Mouse (Mus musculus) heart, embryonic 12.5 days (tissue): Measurements from ENCODE around the gene Card11. TPM values are rescaled to one million over a fixed set of nuclear protein-coding genes. Genes with fewer than 3 reads are reported as not detected.

Experiments
- ATAC-seq: fragments of 200-750 bp; cut with Nextera tagmentation; 2 replicates; pipeline ENCODE4 v1.8.0; 2017; ENCODE audit warnings: moderate TSS enrichment, moderate library complexity; ENCODE audit not compliant: insufficient number of reproducible peaks, low FRiP score
- H3K27ac ChIP-seq: fragments of 300-500 bp; sonication (generic); 2 replicates; pipeline ENCODE4 v1.5.1; 2016; ENCODE audit warnings: mild to moderate bottlenecking, moderate library complexity; ENCODE audit not compliant: poor library complexity, severe bottlenecking
- H3K27me3 ChIP-seq: fragments of 300-500 bp; sonication (generic); replicated peaks from 2 replicates; pipeline ENCODE4 v1.6.1; 2016; ENCODE audit warnings: mild to moderate bottlenecking, moderate library complexity
- H3K36me3 ChIP-seq: fragments of 300-500 bp; sonication (generic); 2 replicates; pipeline ENCODE4 v1.6.1; 2016; ENCODE audit warnings: mild to moderate bottlenecking, moderate library complexity
- H3K4me1 ChIP-seq: fragments of 300-500 bp; sonication (generic); replicated peaks from 2 replicates; pipeline ENCODE4 v1.6.1; 2016; ENCODE audit warnings: mild to moderate bottlenecking
- H3K4me2 ChIP-seq: fragments of 300-500 bp; sonication (generic); 2 replicates; pipeline ENCODE4 v1.6.1; 2016; ENCODE audit warnings: mild to moderate bottlenecking, moderate library complexity
- H3K4me3 ChIP-seq: fragments of 300-500 bp; sonication (generic); 2 replicates; pipeline ENCODE4 v1.5.1; 2016; ENCODE audit warnings: mild to moderate bottlenecking
- H3K9ac ChIP-seq: fragments of 300-500 bp; sonication (generic); 2 replicates; pipeline ENCODE4 v1.6.1; 2016; ENCODE audit warnings: mild to moderate bottlenecking, moderate library complexity
- H3K9me3 ChIP-seq: fragments of 300-500 bp; sonication (generic); replicated peaks from 2 replicates; pipeline ENCODE4 v1.6.1; 2016; ENCODE audit warnings: mild to moderate bottlenecking, moderate library complexity
- WGBS: fragments of 180-500 bp; shearing (Covaris S2); methylation state at CpG from one replicate; pipeline ENCODE4 v1.1.7; 2016; 5-methylcytosine and 5-hydroxymethylcytosine counted together
- polyA plus RNA-seq: library from polyadenylated mRNA; unstranded; fragments of >200 nt; fragmentation: Nextera tagmentation; extraction: Ambion mirVana; gene quantifications from 2 replicates; pipeline ENCODE4 v1.2.1, GENCODE M21; 2016

Gene Card11
- polyA plus RNA-seq, 1 experiment from 2014 or later: 0.18 TPM

DNA sequence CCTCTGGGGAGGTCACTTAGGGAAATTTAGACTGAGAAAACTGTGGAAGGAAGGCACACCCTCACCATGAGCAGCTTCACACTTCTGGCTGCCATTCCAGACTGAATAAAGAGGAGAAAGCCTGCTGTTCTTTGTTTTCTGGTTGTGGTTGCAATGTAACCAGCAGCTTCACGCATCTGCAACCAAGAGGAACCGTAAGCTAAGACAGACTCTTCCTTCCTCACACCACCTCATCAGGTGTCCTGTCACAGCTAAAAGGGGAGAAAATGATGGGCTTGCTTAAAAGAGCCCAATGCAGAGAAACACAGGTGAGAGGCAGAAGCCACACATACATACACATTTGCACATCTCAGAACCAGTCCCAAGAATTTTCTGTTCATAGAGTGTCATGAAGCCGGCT, 25.3 kb upstream of the Card11 start:
- no peaks in the 10 kb centered on the region for H3K27me3 ChIP-seq
- H3K4me1 ChIP-seq: no peaks in the 10 kb centered on the region
- no peak overlapping the region for H3K27ac ChIP-seq
- peaks cover 11% of the 10 kb centered on the region for H3K9me3 ChIP-seq
- no peaks in the 10 kb centered on the region for H3K36me3 ChIP-seq
- H3K4me2 ChIP-seq: no peak overlapping the region
- no peak overlapping the region for H3K4me3 ChIP-seq
- no peak overlapping the region for H3K9ac ChIP-seq
- no peak for ATAC-seq
- WGBS: 85% methylated on average over 3 of the region's 3 CpGs

DNA sequence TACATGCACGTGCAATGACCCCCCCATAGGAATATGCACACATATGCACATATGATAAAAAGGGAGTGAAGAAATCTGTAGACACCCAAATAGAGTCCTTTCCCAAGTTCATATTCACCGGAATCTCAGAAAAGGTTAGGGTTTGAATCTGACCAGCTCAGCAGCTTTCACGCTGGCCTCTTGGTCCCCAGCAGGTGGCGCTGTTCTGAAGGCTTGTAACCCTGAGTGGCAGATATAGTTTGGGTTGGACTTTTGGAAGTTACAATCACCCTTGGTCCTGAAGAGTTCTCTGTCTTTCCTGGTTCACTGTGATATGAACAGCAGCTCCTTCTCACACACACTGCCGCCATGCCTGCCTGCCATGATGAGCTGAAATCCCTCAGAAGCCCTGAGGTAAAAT, 24.1 kb upstream of the Card11 start:
- Histone ChIP-seq H3K9me3 (peaks cover 11% of the 10 kb centered on the region), H3K4me2 (no peak overlapping the region), H3K27ac (no peak overlapping the region), H3K36me3 (no peaks in the 10 kb centered on the region), H3K4me3 (no peak overlapping the region), H3K4me1 (no peaks in the 10 kb centered on the region), H3K9ac (no peak overlapping the region), H3K27me3 (no peaks in the 10 kb centered on the region)
- no peak for ATAC-seq
- WGBS: 50% methylated on average over 5 of the region's 5 CpGs

DNA sequence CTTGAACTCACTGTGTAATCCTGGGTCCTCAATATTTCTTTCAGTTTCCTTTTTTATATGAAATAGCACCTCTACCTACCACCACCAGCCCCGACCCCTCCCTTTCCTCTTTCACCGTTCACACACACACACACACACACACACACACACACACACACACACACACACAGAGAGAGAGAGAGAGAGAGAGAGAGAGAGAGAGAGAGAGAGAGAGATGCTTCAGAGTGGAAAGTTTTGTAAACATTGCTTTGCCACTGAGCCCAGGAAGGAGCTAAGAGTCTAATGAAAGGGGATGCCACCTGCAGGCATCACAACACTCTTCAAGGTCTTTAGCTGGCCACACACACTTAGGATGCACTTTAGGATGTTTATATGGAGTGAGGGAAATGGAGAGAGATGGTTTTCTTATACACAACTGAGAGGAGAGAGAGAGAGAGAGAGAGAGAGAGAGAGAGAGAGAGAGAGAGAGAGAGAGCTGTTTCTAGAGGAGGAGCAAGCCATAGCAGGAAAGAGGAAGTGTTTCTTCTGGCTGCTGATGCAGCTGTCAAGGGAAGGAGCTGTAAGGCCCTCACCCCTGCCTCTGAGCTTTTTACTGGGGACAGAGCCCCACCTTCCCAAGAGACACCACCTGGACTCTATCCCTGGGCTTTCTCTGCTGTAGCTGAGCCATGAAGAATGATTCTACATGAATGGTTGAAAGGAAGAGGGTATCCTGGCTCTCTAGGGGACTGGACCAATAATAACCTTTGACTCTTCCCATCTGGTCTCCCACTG, 17.7 kb upstream of the Card11 start:
- H3K9me3 ChIP-seq: peaks cover 11% of the 10 kb centered on the region
- no peak overlapping the region for H3K9ac ChIP-seq
- H3K4me1 ChIP-seq: no peaks in the 10 kb centered on the region
- no peaks in the 10 kb centered on the region for H3K36me3 ChIP-seq
- ATAC-seq: no peak
- H3K4me2 ChIP-seq: no peak overlapping the region
- no peaks in the 10 kb centered on the region for H3K27me3 ChIP-seq
- whole genome bisulfite sequencing: 76% methylated on average over 2 of the region's 2 CpGs
- H3K27ac ChIP-seq: no peak overlapping the region
- H3K4me3 ChIP-seq: no peak overlapping the region

DNA sequence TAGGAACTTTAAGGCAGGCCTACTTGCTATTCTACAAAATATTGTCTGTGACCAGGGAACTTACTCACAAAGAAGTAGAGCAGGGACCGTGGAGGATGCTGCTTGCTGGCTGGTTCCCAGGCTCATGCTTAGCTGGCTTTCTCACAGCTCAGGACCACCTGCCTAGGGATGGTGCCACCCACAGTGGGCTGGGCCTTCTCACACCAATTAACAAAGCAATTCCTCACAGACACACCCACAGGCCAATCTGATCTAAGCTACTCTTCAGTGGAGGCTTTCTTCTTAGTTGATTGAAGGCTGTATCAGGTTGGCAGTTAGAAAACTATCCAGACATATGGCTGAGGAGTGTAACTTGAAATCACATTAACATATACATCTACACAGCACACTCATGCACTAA, 15.7 kb upstream of the Card11 start:
- no peak overlapping the region for H3K9ac ChIP-seq
- H3K27ac ChIP-seq: no peak overlapping the region
- H3K4me2 ChIP-seq: no peak overlapping the region
- H3K9me3 ChIP-seq: no peaks in the 10 kb centered on the region
- WGBS: 72% methylated on average over 1 of the region's 1 CpGs
- H3K36me3 ChIP-seq: no peaks in the 10 kb centered on the region
- H3K27me3 ChIP-seq: no peaks in the 10 kb centered on the region
- H3K4me1 ChIP-seq: no peaks in the 10 kb centered on the region
- no peak overlapping the region for H3K4me3 ChIP-seq
- no peak for ATAC-seq

DNA sequence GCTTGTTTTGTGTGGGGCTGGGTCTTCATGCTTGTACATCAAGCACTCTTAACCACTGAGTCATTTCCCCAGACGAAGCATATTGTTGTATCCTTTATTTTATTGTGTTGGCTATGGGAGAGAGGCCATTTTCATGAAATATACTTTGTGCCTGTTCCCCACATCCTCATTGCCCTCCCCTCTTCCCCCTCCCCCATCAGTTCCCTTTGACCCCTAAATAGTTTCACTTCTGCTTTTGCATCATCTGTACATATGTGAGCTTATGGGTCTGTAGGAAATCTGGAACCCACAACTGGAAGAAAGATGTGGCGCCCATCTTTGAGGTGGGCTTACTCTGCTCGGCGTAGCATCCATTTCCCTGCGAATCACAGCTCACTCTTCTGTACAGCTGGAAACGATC, 13.8 kb upstream of the Card11 start:
- Histone ChIP-seq H3K27me3 (no peaks in the 10 kb centered on the region), H3K4me1 (no peaks in the 10 kb centered on the region), H3K36me3 (no peaks in the 10 kb centered on the region), H3K27ac (no peak overlapping the region), H3K9me3 (no peaks in the 10 kb centered on the region), H3K4me3 (no peak overlapping the region), H3K9ac (no peak overlapping the region), H3K4me2 (no peak overlapping the region)
- ATAC-seq: no peak
- WGBS: 82% methylated on average over 6 of the region's 6 CpGs

DNA sequence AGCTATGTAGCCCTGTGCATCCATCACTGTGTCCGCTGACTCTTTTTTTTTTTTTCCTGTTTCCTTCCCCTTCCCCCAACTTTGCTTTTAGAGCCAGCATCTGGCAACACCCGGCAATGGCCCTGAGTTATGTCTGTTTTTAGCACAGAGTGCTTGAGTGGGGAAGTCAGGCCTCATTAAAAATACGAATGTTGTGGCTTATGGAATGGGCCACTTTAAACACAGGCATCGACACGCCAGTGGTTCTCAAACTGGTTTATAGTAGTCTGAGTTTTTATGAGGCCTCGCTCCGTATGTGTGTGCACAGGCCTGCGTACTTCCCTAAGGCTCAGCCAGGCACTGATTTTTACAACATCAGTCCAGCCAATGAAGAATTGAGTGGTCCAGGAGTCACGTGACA, 13.1 kb upstream of the Card11 start:
- no peak overlapping the region for H3K4me3 ChIP-seq
- H3K4me2 ChIP-seq: no peak overlapping the region
- no peaks in the 10 kb centered on the region for H3K36me3 ChIP-seq
- no peak overlapping the region for H3K9ac ChIP-seq
- no peaks in the 10 kb centered on the region for H3K27me3 ChIP-seq
- no peaks in the 10 kb centered on the region for H3K4me1 ChIP-seq
- 59% methylated on average over 9 of the region's 9 CpGs for WGBS
- no peak for ATAC-seq
- H3K27ac ChIP-seq: no peak overlapping the region
- H3K9me3 ChIP-seq: peaks cover 5% of the 10 kb centered on the region; the same call in 1 of the 2 replicates

DNA sequence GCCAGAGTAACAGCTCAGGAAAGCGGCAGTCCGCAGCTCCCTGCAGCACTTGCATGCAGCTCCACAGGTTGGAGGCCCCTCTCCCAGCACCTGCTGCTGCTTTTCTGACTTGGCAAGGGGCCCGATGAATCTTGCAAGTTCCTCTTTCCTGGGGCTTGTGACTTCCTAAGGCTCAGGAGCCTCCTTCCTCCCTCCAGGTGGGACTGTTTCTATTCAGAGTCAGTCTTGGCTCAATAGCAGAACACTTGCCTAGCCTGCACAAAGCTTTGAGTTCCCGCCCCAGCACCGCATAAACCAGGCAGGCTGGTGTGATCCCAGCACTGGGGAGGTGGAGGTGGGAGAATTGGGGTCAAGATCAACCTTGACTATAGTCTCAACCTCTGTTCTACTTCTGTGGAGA, 5.1 kb upstream of the Card11 start:
- Histone ChIP-seq H3K9me3 (peaks cover 6% of the 10 kb centered on the region; the same call in 1 of the 2 replicates), H3K27me3 (no peaks in the 10 kb centered on the region), H3K4me3 (no peak overlapping the region), H3K4me2 (no peak overlapping the region), H3K9ac (no peak overlapping the region), H3K4me1 (no peaks in the 10 kb centered on the region), H3K27ac (no peak overlapping the region), H3K36me3 (no peaks in the 10 kb centered on the region)
- WGBS: 69% methylated on average over 5 of the region's 5 CpGs
- ATAC-seq: no peak

DNA sequence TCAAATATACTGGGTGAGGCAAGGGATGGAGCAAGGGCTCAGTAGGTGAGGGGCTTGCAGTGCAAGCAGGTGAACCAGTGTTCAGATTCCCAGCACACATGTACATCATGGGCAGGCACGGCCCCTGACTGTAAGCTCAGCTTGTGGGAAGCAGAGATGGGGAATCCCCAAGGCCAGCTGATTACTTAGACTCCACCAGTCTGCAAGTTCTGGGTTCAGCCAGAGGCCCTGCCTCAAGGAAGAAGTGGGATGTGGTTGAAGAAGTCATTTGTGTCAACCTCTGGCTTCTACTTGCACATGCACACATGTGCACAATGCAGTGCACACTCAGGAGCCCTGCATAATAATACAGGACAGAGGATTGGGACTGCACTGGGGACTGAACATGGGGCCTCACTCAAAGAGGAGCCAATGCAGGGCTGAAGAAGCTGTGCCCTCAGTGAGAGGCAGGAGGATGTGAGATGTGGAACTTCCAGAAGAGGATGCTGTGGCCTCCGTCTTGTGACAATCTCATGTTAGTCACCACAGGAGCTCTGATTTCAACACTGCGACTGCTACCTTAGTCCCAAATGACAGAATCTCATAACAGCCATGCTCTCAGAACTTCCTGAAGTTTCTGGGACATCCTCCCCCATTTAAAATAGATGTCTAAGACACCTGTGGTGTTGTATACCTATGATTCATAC, 3.8 kb upstream of the Card11 start:
- Histone ChIP-seq H3K4me3 (no peak overlapping the region), H3K27ac (no peak overlapping the region), H3K36me3 (no peaks in the 10 kb centered on the region), H3K9me3 (peaks cover 6% of the 10 kb centered on the region; the same call in 1 of the 2 replicates), H3K4me2 (no peak overlapping the region), H3K9ac (no peak overlapping the region), H3K27me3 (no peaks in the 10 kb centered on the region), H3K4me1 (no peaks in the 10 kb centered on the region)
- WGBS: 75% methylated on average over 3 of the region's 3 CpGs
- ATAC-seq: no peak

DNA sequence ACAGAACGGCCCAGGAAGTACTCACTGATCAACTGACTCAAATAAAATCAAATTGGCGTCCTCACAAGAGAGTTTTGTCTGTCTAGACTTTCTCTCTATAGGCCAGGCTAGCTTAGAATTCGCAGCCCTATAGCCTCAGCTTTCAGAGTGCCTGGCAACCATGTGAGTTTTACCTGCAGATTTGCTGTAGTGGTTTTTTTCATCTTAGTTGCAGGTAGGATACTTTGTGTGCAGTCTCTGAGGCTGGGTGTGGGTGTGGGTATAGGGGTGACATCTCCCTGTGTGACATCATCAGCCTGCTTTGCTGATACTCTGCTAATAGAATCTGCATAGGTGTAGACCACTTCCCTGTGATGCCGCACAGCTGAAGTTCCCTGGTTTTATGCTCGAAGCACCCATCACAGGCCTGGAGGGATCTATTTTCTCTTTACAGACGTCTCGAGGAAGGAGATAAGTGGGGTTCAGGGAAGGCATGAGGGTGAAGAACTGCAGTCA, 1.2 kb downstream of the Card11 start:
- no peak overlapping the region for H3K4me3 ChIP-seq
- H3K9ac ChIP-seq: no peak overlapping the region
- no peak overlapping the region for H3K4me2 ChIP-seq
- no peak overlapping the region for H3K27ac ChIP-seq
- 75% methylated on average over 7 of the region's 7 CpGs for WGBS
- no peak for ATAC-seq
- no peaks in the 10 kb centered on the region for H3K4me1 ChIP-seq
- no peaks in the 10 kb centered on the region for H3K9me3 ChIP-seq
- no peaks in the 10 kb centered on the region for H3K36me3 ChIP-seq
- H3K27me3 ChIP-seq: no peaks in the 10 kb centered on the region

DNA sequence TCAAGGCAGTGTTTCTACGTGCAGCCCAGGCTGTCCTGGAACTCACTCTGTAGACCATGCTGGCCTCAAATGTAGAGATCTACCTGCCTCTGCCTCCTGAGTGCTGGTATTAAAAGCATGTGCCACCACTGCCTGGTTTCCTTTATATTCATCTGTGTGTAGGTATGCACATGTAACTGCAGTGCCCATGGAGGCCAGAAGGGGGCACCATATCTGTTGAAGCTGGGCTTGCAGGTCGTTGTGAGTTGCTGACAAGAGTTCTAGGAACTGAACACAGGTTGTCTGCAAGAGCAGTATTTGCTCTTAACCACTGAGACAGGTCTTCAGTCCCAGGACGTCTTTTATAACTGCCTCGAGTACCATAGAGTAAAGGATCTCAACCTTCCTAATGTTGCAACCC, 2.6 kb downstream of the Card11 start:
- no peaks in the 10 kb centered on the region for H3K4me1 ChIP-seq
- H3K9ac ChIP-seq: no peak overlapping the region
- H3K27me3 ChIP-seq: no peaks in the 10 kb centered on the region
- ATAC-seq: no peak
- H3K4me3 ChIP-seq: no peak overlapping the region
- H3K27ac ChIP-seq: no peak overlapping the region
- no peaks in the 10 kb centered on the region for H3K9me3 ChIP-seq
- WGBS: 71% methylated on average over 4 of the region's 4 CpGs
- no peak overlapping the region for H3K4me2 ChIP-seq
- H3K36me3 ChIP-seq: no peaks in the 10 kb centered on the region

DNA sequence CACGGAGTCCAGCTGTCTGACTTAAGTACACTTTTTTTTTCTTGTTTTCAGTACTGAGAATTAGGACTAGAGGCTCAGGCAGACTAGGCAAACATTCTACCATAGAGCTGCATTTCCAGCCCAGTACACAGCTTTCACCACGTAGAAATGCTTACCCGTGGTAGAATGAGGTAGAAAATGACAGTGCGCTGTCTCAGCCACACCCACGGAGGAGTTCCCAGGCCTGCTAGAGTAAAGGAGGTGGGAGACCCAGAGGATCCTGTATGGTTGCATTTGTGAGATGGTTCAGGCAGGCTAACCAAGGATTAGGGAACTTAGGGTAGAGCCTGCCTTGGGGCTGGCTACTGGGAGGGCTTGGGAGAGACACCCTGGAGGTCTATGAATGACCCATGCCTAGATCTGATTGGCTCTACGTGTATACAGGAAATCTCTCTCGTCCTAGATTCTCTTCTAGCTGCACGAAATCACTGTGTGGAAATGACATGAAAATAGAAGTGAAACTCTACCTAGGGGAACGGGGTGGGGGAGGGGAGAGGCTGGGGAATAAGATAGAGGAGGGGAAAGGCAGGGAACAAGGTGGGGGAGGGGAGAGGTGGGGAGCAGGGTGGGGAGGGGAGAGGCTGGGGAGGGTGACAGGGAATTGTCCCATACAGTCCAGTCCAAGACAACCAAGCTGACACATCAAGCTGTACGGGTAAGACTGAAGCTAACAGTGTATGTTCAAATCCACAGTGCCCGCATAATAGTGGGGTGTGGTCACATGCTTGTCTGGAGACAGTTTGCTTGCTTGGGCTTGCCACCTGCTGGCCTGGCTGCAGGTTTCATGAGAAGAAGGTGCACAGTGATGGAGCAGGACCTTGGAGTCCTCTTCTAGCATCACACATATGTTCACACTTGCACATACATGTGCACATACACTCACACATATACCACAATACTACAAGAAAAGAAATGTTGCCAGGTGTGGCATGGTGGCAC, 8.0 kb downstream of the Card11 start:
- H3K4me3 ChIP-seq: no peak overlapping the region
- no peaks in the 10 kb centered on the region for H3K9me3 ChIP-seq
- no peak overlapping the region for H3K27ac ChIP-seq
- no peaks in the 10 kb centered on the region for H3K36me3 ChIP-seq
- H3K4me2 ChIP-seq: no peak overlapping the region
- H3K4me1 ChIP-seq: no peaks in the 10 kb centered on the region
- ATAC-seq: no peak
- 58% methylated on average over 11 of the region's 11 CpGs for WGBS
- H3K27me3 ChIP-seq: no peaks in the 10 kb centered on the region
- no peak overlapping the region for H3K9ac ChIP-seq
